Mouse (Mus musculus): ENCODE results near the gene Cnnm2.

GRCm38 (mm10) chr19:46835339-46835738 lies 73.9 kb downstream of the Cnnm2 start:
- TF ChIP-seq MAFK (IDR thresholded peaks at IDR 0.05; ENCODE audit: insufficient read depth, low read depth, low read length) = no peak
- TF ChIP-seq ZNF384 (IDR thresholded peaks at IDR 0.05; ENCODE audit: low read depth, low read length) = no peak

Measured in ES-E14 (cell line).